Mouse (Mus musculus) MEL (cell line): ENCODE measurements around the gene 1700018F24Rik. TPM values are rescaled to one million over a fixed set of nuclear protein-coding genes. Genes with fewer than 3 reads are reported as not detected.

ENCODE experiments used
- DNase-seq: peaks from one replicate; pipeline ENCODE4 v3.0.0; 2011; ENCODE audit warnings: low read depth, low spot score
- H3K27ac ChIP-seq: 2 replicates; pipeline ENCODE4 v1.5.1; 2012; ENCODE audit warnings: low read depth, mild to moderate bottlenecking, control low read depth, low read length, moderate library complexity; ENCODE audit not compliant: control insufficient read depth
- H3K27me3 ChIP-seq, 2 experiments: fragments of 150-350 bp in 1 of 2; sonication (generic) in 1 of 2; 2 replicates each; pipeline ENCODE4 v1.6.1; 2012; ENCODE audit warnings: low read length in 2 of 2, mild to moderate bottlenecking in 2 of 2, improper control_type of control experiment in 1 of 2, moderate library complexity in 1 of 2; ENCODE audit not compliant: insufficient read depth in 2 of 2, control insufficient read depth in 1 of 2
- H3K36me3 ChIP-seq, 2 experiments: 2 replicates each; pipeline ENCODE4 v1.6.1; 2012 to 2014; ENCODE audit warnings: low read length in 2 of 2, improper control_type of control experiment in 1 of 2, inconsistent platforms in 1 of 2, mild to moderate bottlenecking in 1 of 2; ENCODE audit not compliant: insufficient read depth in 2 of 2, control insufficient read depth in 1 of 2
- H3K4me1 ChIP-seq, 2 experiments: fragments of 150-350 bp in 1 of 2; sonication (generic) in 1 of 2; 2 replicates each; pipeline ENCODE4 v1.6.1; 2012; ENCODE audit warnings: low read length in 2 of 2, improper control_type of control experiment in 1 of 2, mild to moderate bottlenecking in 1 of 2; ENCODE audit not compliant: insufficient read depth in 2 of 2, control insufficient read depth in 1 of 2
- H3K4me3 ChIP-seq, 2 experiments: fragments of 150-350 bp in 1 of 2; sonication (generic) in 1 of 2; 2 replicates each; pipeline ENCODE4 v1.5.1; 2012; ENCODE audit warnings: low read depth in 2 of 2, low read length in 2 of 2, mild to moderate bottlenecking in 2 of 2, moderate library complexity in 2 of 2, control low read depth in 1 of 2, improper control_type of control experiment in 1 of 2; ENCODE audit not compliant: control insufficient read depth in 1 of 2, insufficient read depth in 1 of 2
- H3K79me2 ChIP-seq: 2 replicates; pipeline ENCODE4 v1.6.1; 2012; ENCODE audit warnings: mild to moderate bottlenecking, low read length, moderate library complexity; ENCODE audit not compliant: control insufficient read depth, poor library complexity, insufficient read depth
- H3K9ac ChIP-seq: 2 replicates; pipeline ENCODE4 v1.6.1; 2012; ENCODE audit warnings: low read depth, mild to moderate bottlenecking, control low read depth, low read length, moderate library complexity; ENCODE audit not compliant: control insufficient read depth, poor library complexity, severe bottlenecking
- H3K9me3 ChIP-seq: fragments of 150-350 bp; sonication (generic); replicated peaks from 2 replicates; pipeline ENCODE4 v1.6.1; 2012; ENCODE audit warnings: mild to moderate bottlenecking, low read length, improper control_type of control experiment, moderate library complexity; ENCODE audit not compliant: insufficient read depth
- BHLHE40 ChIP-seq: IDR thresholded peaks from 2 replicates; pipeline ENCODE4 v1.6.1; 2012; ENCODE audit warnings: low read depth, mild to moderate bottlenecking, inconsistent platforms, low read length, improper control_type of control experiment, borderline replicate concordance
- CHD1 ChIP-seq: IDR thresholded peaks from 2 replicates; pipeline ENCODE4 v1.6.1; 2012; ENCODE audit warnings: low read depth, mild to moderate bottlenecking, inconsistent platforms, low read length, improper control_type of control experiment
- CHD2 ChIP-seq: IDR thresholded peaks from 2 replicates; pipeline ENCODE4 v1.6.1; 2011; ENCODE audit warnings: low read length, improper control_type of control experiment
- CTCF ChIP-seq, 3 experiments: IDR thresholded peaks in 2 of 3; conservative IDR thresholded peaks in 1 of 3; 2 replicates each; pipeline ENCODE4 v1.5.1; 2011 to 2012; ENCODE audit warnings: low read length in 3 of 3, low read depth in 2 of 3, mild to moderate bottlenecking in 2 of 3, improper control_type of control experiment in 1 of 3, inconsistent platforms in 1 of 3, mixed read lengths in 1 of 3, moderate library complexity in 1 of 3; ENCODE audit not compliant: control insufficient read depth in 1 of 3, insufficient read depth in 1 of 3, poor library complexity in 1 of 3, severe bottlenecking in 1 of 3
- E2F4 ChIP-seq: IDR thresholded peaks from 2 replicates; pipeline ENCODE4 v1.6.1; 2011; ENCODE audit warnings: low read depth, low read length, improper control_type of control experiment, borderline replicate concordance
- ELF1 ChIP-seq: IDR thresholded peaks from 2 replicates; pipeline ENCODE4 v1.6.1; 2014; ENCODE audit warnings: low read depth, mild to moderate bottlenecking, inconsistent platforms, low read length, improper control_type of control experiment, moderate library complexity
- EP300 ChIP-seq, 2 experiments: IDR thresholded peaks; 2 replicates each; pipeline ENCODE4 v1.6.1; 2011; ENCODE audit warnings: improper control_type of control experiment in 2 of 2, low read length in 2 of 2, low read depth in 1 of 2, mild to moderate bottlenecking in 1 of 2
- ETS1 ChIP-seq: IDR thresholded peaks from 2 replicates; pipeline ENCODE4 v1.6.1; 2012; ENCODE audit warnings: low read depth, mild to moderate bottlenecking, inconsistent platforms, low read length, improper control_type of control experiment, moderate library complexity
- GABPA ChIP-seq: IDR thresholded peaks from 2 replicates; pipeline ENCODE4 v1.6.1; 2012; ENCODE audit warnings: low read depth, mild to moderate bottlenecking, inconsistent platforms, low read length, improper control_type of control experiment, moderate library complexity
- GATA1 ChIP-seq: IDR thresholded peaks from 2 replicates; pipeline ENCODE4 v1.6.1; 2011; ENCODE audit warnings: low read depth, low read length, improper control_type of control experiment
- HCFC1 ChIP-seq: IDR thresholded peaks from 2 replicates; pipeline ENCODE4 v1.6.1; 2012; ENCODE audit warnings: low read depth, mild to moderate bottlenecking, inconsistent platforms, low read length, improper control_type of control experiment, moderate library complexity
- KAT2A ChIP-seq: conservative IDR thresholded peaks from 2 replicates; pipeline ENCODE4 v1.6.1; 2012; ENCODE audit warnings: low read depth, low read length, improper control_type of control experiment, inconsistent platforms
- MAX ChIP-seq: IDR thresholded peaks from 2 replicates; pipeline ENCODE4 v1.6.1; 2011; ENCODE audit warnings: low read length, improper control_type of control experiment
- MAZ ChIP-seq: IDR thresholded peaks from 2 replicates; pipeline ENCODE4 v1.6.1; 2012; ENCODE audit warnings: low read depth, mild to moderate bottlenecking, inconsistent platforms, low read length, improper control_type of control experiment
- MEF2A ChIP-seq: IDR thresholded peaks from 2 replicates; pipeline ENCODE4 v1.6.1; 2014; ENCODE audit warnings: low read depth, mild to moderate bottlenecking, inconsistent platforms, low read length, improper control_type of control experiment; ENCODE audit not compliant: poor library complexity, insufficient replicate concordance, severe bottlenecking; ENCODE audit errors: extremely low read depth
- MXI1 ChIP-seq: IDR thresholded peaks from 2 replicates; pipeline ENCODE4 v1.6.1; 2011; ENCODE audit warnings: mild to moderate bottlenecking, low read depth, low read length, improper control_type of control experiment
- MYB ChIP-seq: IDR thresholded peaks from 2 replicates; pipeline ENCODE4 v1.6.1; 2011; ENCODE audit warnings: mild to moderate bottlenecking, low read depth, low read length, improper control_type of control experiment
- MYC ChIP-seq: IDR thresholded peaks from 2 replicates; pipeline ENCODE4 v1.6.1; 2011; ENCODE audit warnings: low read depth, mild to moderate bottlenecking, low read length, improper control_type of control experiment, moderate library complexity
- NRF1 ChIP-seq: IDR thresholded peaks from 2 replicates; pipeline ENCODE4 v1.6.1; 2014; ENCODE audit warnings: low read depth, mild to moderate bottlenecking, inconsistent platforms, low read length, improper control_type of control experiment, moderate library complexity; ENCODE audit not compliant: poor library complexity, insufficient read depth, severe bottlenecking
- POLR2A ChIP-seq, 2 experiments: IDR thresholded peaks; 2 replicates each; pipeline ENCODE4 v1.6.1; 2011 to 2012; ENCODE audit warnings: low read length in 2 of 2, mild to moderate bottlenecking in 2 of 2, control low read depth in 1 of 2, improper control_type of control experiment in 1 of 2, low read depth in 1 of 2, moderate library complexity in 1 of 2; ENCODE audit not compliant: control insufficient read depth in 1 of 2, insufficient read depth in 1 of 2, poor library complexity in 1 of 2
- POLR2AphosphoS2 ChIP-seq: IDR thresholded peaks from 2 replicates; pipeline ENCODE4 v1.6.1; 2011; ENCODE audit warnings: low read length, improper control_type of control experiment
- RAD21 ChIP-seq: IDR thresholded peaks from 2 replicates; pipeline ENCODE4 v1.6.1; 2011; ENCODE audit warnings: mild to moderate bottlenecking, low read depth, low read length, improper control_type of control experiment
- RCOR1 ChIP-seq: IDR thresholded peaks from 2 replicates; pipeline ENCODE4 v1.6.1; 2012; ENCODE audit warnings: low read depth, mild to moderate bottlenecking, inconsistent platforms, low read length, improper control_type of control experiment
- SMC3 ChIP-seq: IDR thresholded peaks from 2 replicates; pipeline ENCODE4 v1.6.1; 2011; ENCODE audit warnings: low read depth, low read length, improper control_type of control experiment
- TBP ChIP-seq: IDR thresholded peaks from 2 replicates; pipeline ENCODE4 v1.8.0; 2011; ENCODE audit warnings: low read depth, low read length, improper control_type of control experiment
- TCF12 ChIP-seq: IDR thresholded peaks from 2 replicates; pipeline ENCODE4 v1.6.1; 2014; ENCODE audit warnings: low read depth, mild to moderate bottlenecking, inconsistent platforms, low read length, improper control_type of control experiment, moderate library complexity
- UBTF ChIP-seq: IDR thresholded peaks from 2 replicates; pipeline ENCODE4 v1.6.1; 2012; ENCODE audit warnings: low read depth, mild to moderate bottlenecking, inconsistent platforms, low read length, improper control_type of control experiment, moderate library complexity, borderline replicate concordance; ENCODE audit not compliant: insufficient read depth
- USF1 ChIP-seq: IDR thresholded peaks from 2 replicates; pipeline ENCODE4 v1.6.1; 2014; ENCODE audit warnings: low read depth, mild to moderate bottlenecking, inconsistent platforms, low read length, improper control_type of control experiment, moderate library complexity
- ZC3H11A ChIP-seq: IDR thresholded peaks from 2 replicates; pipeline ENCODE4 v1.6.1; 2012; ENCODE audit warnings: low read depth, mild to moderate bottlenecking, inconsistent platforms, low read length, improper control_type of control experiment
- ZKSCAN1 ChIP-seq: IDR thresholded peaks from 2 replicates; pipeline ENCODE4 v1.6.1; 2012; ENCODE audit warnings: low read depth, mild to moderate bottlenecking, inconsistent platforms, low read length, improper control_type of control experiment, moderate library complexity
- ZMIZ1 ChIP-seq: IDR thresholded peaks from 2 replicates; pipeline ENCODE4 v1.6.1; 2012; ENCODE audit warnings: low read depth, mild to moderate bottlenecking, inconsistent platforms, low read length, improper control_type of control experiment, moderate library complexity
- ZNF384 ChIP-seq: IDR thresholded peaks from 2 replicates; pipeline ENCODE4 v1.6.1; 2012; ENCODE audit warnings: low read depth, mild to moderate bottlenecking, inconsistent platforms, low read length, improper control_type of control experiment
- polyA plus RNA-seq, 2 experiments: library from polyadenylated mRNA; stranded (reverse) in 1 of 2; unstranded in 1 of 2; fragments of >175 nt in 1 of 2; fragments of >200 nt in 1 of 2; gene quantifications; 2 replicates each; pipeline versions ENCODE4 v1.2.1 to v1.2.4; 2012; ENCODE audit warnings: low replicate concordance in 2 of 2, low read depth in 1 of 2; ENCODE audit not compliant: insufficient read length in 2 of 2, insufficient read depth in 1 of 2, missing spikeins in 1 of 2
- total RNA-seq: library from RNA; depleted of rRNA; stranded (reverse); fragments of 300-350 nt; gene quantifications from 2 replicates; pipeline ENCODE4 v1.2.3, GENCODE M21; 2012

Gene 1700018F24Rik
- total and polyA plus RNA-seq, 3 experiments, result not detected

DNA sequence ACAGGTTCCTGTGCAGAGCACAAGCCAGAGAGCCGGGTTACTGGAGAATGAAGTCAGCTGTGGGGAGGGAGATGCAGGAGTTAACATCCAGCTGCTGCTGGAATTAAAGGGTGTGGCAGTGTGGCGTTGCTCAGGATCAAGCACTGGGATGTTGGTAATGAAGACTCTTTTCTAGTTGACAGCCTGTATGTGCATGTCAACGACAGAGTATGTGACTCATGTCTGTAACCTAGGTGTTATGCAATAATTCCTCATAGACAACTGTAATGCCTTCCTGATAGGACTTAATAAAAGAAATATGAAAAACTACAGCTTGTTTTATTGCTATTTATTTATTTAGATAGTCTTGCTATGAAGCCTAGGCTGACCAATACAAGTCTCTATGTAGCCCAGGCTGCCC is 26.1 kb downstream of the 1700018F24Rik start:
- H3K9me3 ChIP-seq, result no peaks in the 10 kb centered on the region
- H3K4me1 ChIP-seq, result no peaks in the 10 kb centered on the region
- no peak for TF ChIP-seq HCFC1
- TF ChIP-seq MAX, result no peak
- no peak for TF ChIP-seq POLR2A (IDR thresholded peaks at IDR 0.05; ENCODE audit: control insufficient read depth in 1 of 2, insufficient read depth in 1 of 2, low read depth in 1 of 2, low read length in 2 of 2, poor library complexity in 1 of 2)
- H3K79me2 ChIP-seq, result no peaks in the 10 kb centered on the region
- H3K27me3 ChIP-seq, result no peaks in the 10 kb centered on the region; a peak in 1 of 4 replicates
- no peaks in the 10 kb centered on the region for H3K36me3 ChIP-seq
- H3K27ac ChIP-seq, result no peak overlapping the region
- no peak overlapping the region for H3K9ac ChIP-seq
- H3K4me3 ChIP-seq, result no peak overlapping the region
- no peak for DNase-seq

DNA sequence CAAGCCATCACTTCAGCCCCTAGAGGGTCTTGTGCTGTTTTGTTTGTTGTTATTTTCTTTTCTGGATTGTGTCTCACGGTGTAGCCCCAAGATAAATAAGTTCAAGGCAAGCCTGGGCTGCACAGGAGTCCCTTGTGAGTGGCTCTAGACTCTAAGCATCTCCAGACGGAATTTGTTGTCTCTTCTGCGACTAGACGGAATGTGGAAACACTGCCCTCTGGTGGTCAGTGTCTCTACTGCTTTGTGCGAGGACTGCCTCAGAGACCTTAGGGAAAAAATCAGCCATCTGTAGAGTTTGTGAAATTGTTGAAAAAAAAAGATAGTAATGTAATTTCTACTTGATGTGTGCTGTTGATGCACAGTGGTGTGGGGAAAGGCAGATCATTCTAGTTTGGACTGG is 26.9 kb downstream of the 1700018F24Rik start:
- no peaks in the 10 kb centered on the region for H3K79me2 ChIP-seq
- DNase-seq, result peak; percentile 81
- no peaks in the 10 kb centered on the region for H3K36me3 ChIP-seq
- no peaks in the 10 kb centered on the region; a peak in 1 of 4 replicates for H3K27me3 ChIP-seq
- no peak overlapping the region for H3K4me3 ChIP-seq
- TF ChIP-seq SMC3 (peak; percentile 90), MYB (no peak), ZNF384 (no peak), TCF12 (no peak), MXI1 (no peak), ZKSCAN1 (no peak), EP300 (IDR thresholded peaks at IDR 0.05; ENCODE audit: low read depth in 1 of 2, low read length in 2 of 2) (no peak), MAX (no peak), UBTF (no peak), MYC (no peak), CHD2 (no peak), GABPA (no peak), KAT2A (no peak), NRF1 (no peak), POLR2AphosphoS2 (no peak), GATA1 (no peak), ZC3H11A (peak; percentile 71), TBP (no peak), ETS1 (no peak), CTCF (IDR thresholded peaks at IDR 0.05 in 2 of 3, conservative IDR thresholded peaks at IDR 0.05 in 1 of 3; ENCODE audit: control insufficient read depth in 1 of 3, insufficient read depth in 1 of 3, low read depth in 2 of 3, low read length in 3 of 3, poor library complexity in 1 of 3, severe bottlenecking in 1 of 3) (peak; percentile 85 to 92 (median 91)), POLR2A (IDR thresholded peaks at IDR 0.05; ENCODE audit: control insufficient read depth in 1 of 2, insufficient read depth in 1 of 2, low read depth in 1 of 2, low read length in 2 of 2, poor library complexity in 1 of 2) (no peak), E2F4 (no peak), ELF1 (no peak), RAD21 (peak; percentile 81), MAZ (no peak), RCOR1 (no peak), ZMIZ1 (no peak), USF1 (no peak), BHLHE40 (no peak), CHD1 (no peak), MEF2A (no peak)
- no peaks in the 10 kb centered on the region for H3K4me1 ChIP-seq
- H3K27ac ChIP-seq, result no peak overlapping the region
- no peaks in the 10 kb centered on the region for H3K9me3 ChIP-seq
- no peak overlapping the region for H3K9ac ChIP-seq
